ENCODE assay signal across 8 mouse cellular contexts in the genomic region with DNA sequence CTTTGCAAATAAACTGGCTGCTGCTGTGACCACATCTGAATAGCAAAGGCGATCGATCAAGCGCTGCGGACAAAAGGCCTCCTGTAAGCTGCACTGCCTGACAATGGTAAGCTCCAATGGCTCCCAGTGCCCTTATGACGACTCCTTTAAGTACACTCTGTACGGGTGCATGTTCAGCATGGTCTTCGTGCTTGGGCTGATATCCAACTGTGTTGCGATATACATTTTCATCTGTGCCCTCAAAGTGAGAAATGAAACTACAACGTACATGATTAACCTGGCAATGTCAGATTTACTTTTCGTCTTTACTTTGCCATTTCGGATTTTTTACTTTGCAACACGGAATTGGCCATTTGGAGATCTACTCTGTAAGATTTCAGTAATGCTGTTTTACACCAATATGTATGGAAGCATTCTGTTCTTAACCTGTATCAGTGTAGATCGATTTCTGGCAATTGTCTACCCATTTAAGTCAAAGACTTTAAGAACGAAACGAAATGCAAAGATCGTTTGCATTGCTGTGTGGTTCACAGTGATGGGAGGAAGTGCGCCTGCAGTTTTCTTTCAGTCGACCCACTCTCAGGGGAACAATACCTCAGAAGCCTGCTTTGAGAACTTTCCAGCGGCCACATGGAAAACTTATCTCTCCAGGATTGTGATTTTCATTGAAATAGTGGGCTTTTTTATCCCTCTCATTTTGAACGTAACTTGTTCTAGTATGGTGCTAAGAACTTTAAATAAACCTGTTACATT. TPM values are rescaled to one million over a fixed set of nuclear protein-coding genes. Genes with fewer than 3 reads are reported as not detected.
DNase-seq lines count a peak whose midpoint lies in the region; ATAC-seq lines count a peak whose summit lies in the region.

No protein-coding gene starts in this region.

- ATAC-seq in heart, embryonic 11.5 days (replicated peaks; ENCODE audit: insufficient number of reproducible peaks, low FRiP score, low TSS enrichment), result peak; percentile 74; the same call in 1 of the 2 replicates
- ATAC-seq in kidney, embryonic 14.5 days (ENCODE audit: low FRiP score, low TSS enrichment), result peak; percentile 89

- no peaks in the 10 kb centered on the region for H3K9me3 ChIP-seq in heart, embryonic 11.5 days (replicated peaks; ENCODE audit: control insufficient read depth, low read length)
- H3K9me3 ChIP-seq in kidney, embryonic 14.5 days (ENCODE audit: control insufficient read depth, low read length), result no peaks in the 10 kb centered on the region

- no peaks in the 10 kb centered on the region for H3K36me3 ChIP-seq in heart, embryonic 11.5 days (ENCODE audit: control insufficient read depth, insufficient read depth, low read length)
- H3K36me3 ChIP-seq in kidney, embryonic 14.5 days (ENCODE audit: control insufficient read depth, insufficient read depth, low read length), result peaks cover 7% of the 10 kb centered on the region; the same call in 1 of the 2 replicates

- H3K27ac ChIP-seq in heart, embryonic 11.5 days (ENCODE audit: low read depth, low read length), result peak overlapping the region; percentile 92
- peak overlapping the region; percentile 86 for H3K27ac ChIP-seq in kidney, embryonic 14.5 days (ENCODE audit: low read depth, low read length)

- peak overlapping the region; percentile 60 for H3K4me3 ChIP-seq in heart, embryonic 11.5 days (ENCODE audit: low read depth, low read length)
- H3K4me3 ChIP-seq in kidney, embryonic 14.5 days (ENCODE audit: low read length), result peak overlapping the region; percentile 55

- peaks cover 12% of the 10 kb centered on the region for H3K4me1 ChIP-seq in heart, embryonic 11.5 days (ENCODE audit: control insufficient read depth, insufficient read depth, low read length)
- peaks cover 13% of the 10 kb centered on the region for H3K4me1 ChIP-seq in kidney, embryonic 14.5 days (ENCODE audit: control insufficient read depth, insufficient read depth, low read length)

- peak; percentile 38 for DNase-seq in urinary bladder, postnatal 14 days (ENCODE audit: low spot score)
- DNase-seq in urinary bladder, postnatal 4 days (ENCODE audit: low spot score in 2 of 2), result no peak
- peak; percentile 28 for DNase-seq in c-Kit-positive CD71-positive TER-119-positive erythroid progenitor cells, embryonic 14.5 days (ENCODE audit: low spot score)
- DNase-seq in lung, postnatal 14 days, result peak; percentile 53
- peak; percentile 33 for DNase-seq in ovary, postnatal 36 days (ENCODE audit: low spot score)
- no peak for DNase-seq in frontal cortex, postnatal 14 days (ENCODE audit: low spot score in 2 of 2)

- WGBS in heart, embryonic 11.5 days (ENCODE audit: insufficient replicate concordance), result under 1% methylated on average over 20 of the region's 20 CpGs
- under 1% methylated on average over 20 of the region's 20 CpGs for WGBS in kidney, embryonic 14.5 days

- peak overlapping the region; percentile 82 for H3K9ac ChIP-seq in heart, embryonic 11.5 days (ENCODE audit: low read depth, low read length)
- peak overlapping the region; percentile 65 for H3K9ac ChIP-seq in kidney, embryonic 14.5 days (ENCODE audit: low read depth, low read length)

- peak overlapping the region; percentile 64 for H3K4me2 ChIP-seq in heart, embryonic 11.5 days
- H3K4me2 ChIP-seq in kidney, embryonic 14.5 days (replicated peaks; ENCODE audit: low read depth, low read length), result peak overlapping the region; percentile 47

- no peaks in the 10 kb centered on the region for H3K27me3 ChIP-seq in heart, embryonic 11.5 days (ENCODE audit: control insufficient read depth, insufficient read depth, low read length)
- H3K27me3 ChIP-seq in kidney, embryonic 14.5 days (ENCODE audit: control insufficient read depth, insufficient read depth, low read length), result no peaks in the 10 kb centered on the region

RNA-seq across cellular contexts. Expression of gene Lpar6, which starts 1.0 kb away (rescaled TPM):
- polyA plus RNA-seq in heart, embryonic 11.5 days (2014; fragmentation: Nextera tagmentation; extraction: Ambion mirVana), result 8.8 and 10.5 TPM in 2 replicates
- 15.5 and 15.7 TPM in 2 replicates for polyA plus RNA-seq in kidney, embryonic 14.5 days (2014; fragmentation: Nextera tagmentation; extraction: Ambion mirVana)

Comparison
In these comparisons a context has a peak if more than half of its experiments do, and no peak if none do; other contexts are left out.
1. DNase-seq: peak in urinary bladder, postnatal 14 days (single experiment), c-Kit-positive CD71-positive TER-119-positive erythroid progenitor cells, embryonic 14.5 days (single experiment), lung, postnatal 14 days (single experiment) and ovary, postnatal 36 days (single experiment); none in urinary bladder, postnatal 4 days (0 of 2) and frontal cortex, postnatal 14 days (0 of 2).